Mouse (Mus musculus) Patski (cell line): ENCODE measurements around the gene Timp3. TPM values are rescaled to one million over a fixed set of nuclear protein-coding genes. Genes with fewer than 3 reads are reported as not detected.

Experiments used
- ATAC-seq: fragments of 100-300 bp; one replicate; pipeline ENCODE4 v1.8.0; 2021
- CTCF ChIA-PET: fragments of 350-600 bp; sonication (Branson Sonifier 250); formaldehyde crosslinking; loops from one replicate; lab custom pipeline; 2022; ENCODE audit warnings: inconsistent platforms; lab: Charles Lee
- POLR2A ChIA-PET: fragments of 350-600 bp; sonication (Branson Sonifier 250); formaldehyde crosslinking; loops from one replicate; lab custom pipeline; 2022; ENCODE audit warnings: antibody characterized with exemption, inconsistent platforms; lab: Charles Lee
- DNase-seq: peaks from one replicate; pipeline ENCODE4 v3.0.0-alpha.2; 2011; ENCODE audit warnings: low read depth, low spot score
- H3K27me3 ChIP-seq: fragments of 371-371 bp; one replicate; pipeline ENCODE4 v1.5.1; 2021
- CTCF ChIP-seq: fragments of 100-300 bp; IDR thresholded peaks from one replicate; pipeline ENCODE4 v1.5.1; 2021
- in situ Hi-C: fragments of 300-500 bp; cut with MboI; formaldehyde crosslinking; loops from 3 replicates; pipeline ENCODE4 v1.11.1; 2018; ENCODE audit warnings: low pct_unique_long_range_greater_than_20kb, mixed read lengths
- polyA plus RNA-seq: library from polyadenylated mRNA; unstranded; gene quantifications from one replicate; pipeline ENCODE4 v1.2.3, GENCODE M21; 2021

Gene Timp3
- polyA plus RNA-seq, 1 experiment from 2014 or later, result 554 TPM

- ATAC-seq (no peak), DNase-seq (no peak)
- no peaks in the 10 kb centered on the region for H3K27me3 ChIP-seq
- no peak for TF ChIP-seq CTCF
- ChIA-PET POLR2A (no interaction called here), CTCF (no interaction called here)
- in situ Hi-C loops, result no loop called here
These were observed 88.6 kb downstream of the Timp3 start for GRCm38 (mm10) chr10:86388803-86389202.

- ChIA-PET POLR2A (no interaction called here), CTCF (interaction anchor here (0.7 kb wide), 1 partner anchor 36 kb away, joined by 3 read pairs; no protein-coding TSS in a partner anchor)
- no peak for ATAC-seq
- in situ Hi-C loops, result no loop called here
- no peak for DNase-seq
- TF ChIP-seq CTCF, result no peak
- H3K27me3 ChIP-seq, result no peaks in the 10 kb centered on the region
These were observed 89.2 kb downstream of the Timp3 start for GRCm38 (mm10) chr10:86389357-86389756.

DNA sequence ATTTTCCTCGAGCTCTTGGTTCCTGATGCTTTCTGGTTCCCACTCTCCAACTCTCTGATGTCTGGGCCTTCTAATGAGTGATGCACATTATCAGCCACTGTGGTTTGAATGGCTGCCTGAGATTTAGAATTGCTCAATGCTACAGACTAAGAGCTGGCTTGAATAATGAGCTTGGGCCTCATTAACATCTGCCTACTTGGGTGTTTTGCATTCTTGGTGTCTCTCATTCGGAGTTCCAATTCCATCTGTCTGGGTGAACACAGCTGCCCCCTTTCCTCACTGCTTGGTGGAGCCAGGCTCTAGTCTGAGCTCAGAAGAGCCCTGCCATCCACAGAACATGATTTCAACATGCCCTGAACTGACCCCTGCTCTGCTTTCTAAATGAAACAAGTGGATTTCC, 89.7 kb downstream of the Timp3 start:
- no peak for TF ChIP-seq CTCF
- POLR2A ChIA-PET, result no interaction called here
- CTCF ChIA-PET, result interaction anchor here (0.7 kb wide), 1 partner anchor 36 kb away, joined by 3 read pairs; no protein-coding TSS in a partner anchor
- in situ Hi-C loops, result no loop called here
- no peaks in the 10 kb centered on the region for H3K27me3 ChIP-seq
- peak; percentile 87 for ATAC-seq
- DNase-seq, result peak; percentile 15

DNA sequence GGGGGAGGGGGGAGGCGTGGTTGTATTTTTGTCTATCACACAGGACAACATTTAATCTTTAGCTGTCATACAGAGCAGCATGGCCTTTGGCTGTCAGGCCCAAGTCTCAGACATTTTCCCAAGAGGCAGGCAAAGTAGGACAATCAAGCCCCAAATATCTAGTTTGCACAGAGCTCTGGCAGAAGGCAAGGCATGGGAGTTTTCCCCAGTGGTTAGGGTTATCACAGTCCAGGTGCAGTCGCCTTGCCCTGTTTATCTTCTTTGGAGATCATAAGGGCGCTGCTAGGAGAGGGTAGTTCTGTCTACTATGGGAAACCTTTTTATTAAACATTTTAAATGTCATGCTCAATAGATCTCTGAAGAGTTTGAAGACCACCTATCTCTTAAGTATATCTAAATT, 92.2 kb downstream of the Timp3 start:
- TF ChIP-seq CTCF, result no peak
- ChIA-PET CTCF (interaction anchor here (1.3 kb wide), 1 partner anchor 9 kb away, joined by 3 read pairs; no protein-coding TSS in a partner anchor), POLR2A (no interaction called here)
- no peak for DNase-seq
- ATAC-seq, result no peak
- in situ Hi-C loops, result no loop called here
- H3K27me3 ChIP-seq, result no peaks in the 10 kb centered on the region

GRCm38 (mm10) chr10:86397577-86398346, 97.6 kb downstream of the Timp3 start:
- CTCF ChIA-PET, result no interaction called here
- no peaks in the 10 kb centered on the region for H3K27me3 ChIP-seq
- in situ Hi-C loops, result no loop called here
- TF ChIP-seq CTCF, result no peak
- POLR2A ChIA-PET, result interaction anchor here (0.7 kb wide), 1 partner anchor 357 kb away, joined by 3 read pairs; no protein-coding TSS in a partner anchor
- no peak for ATAC-seq
- no peak for DNase-seq

- in situ Hi-C loops, result no loop called here
- TF ChIP-seq CTCF, result no peak
- ATAC-seq (no peak), DNase-seq (no peak)
- H3K27me3 ChIP-seq, result no peaks in the 10 kb centered on the region
- POLR2A ChIA-PET, result interaction anchor here (0.7 kb wide), 1 partner anchor 358 kb away, joined by 3 read pairs; no protein-coding TSS in a partner anchor
- CTCF ChIA-PET, result no interaction called here
These were observed 98.2 kb downstream of the Timp3 start for GRCm38 (mm10) chr10:86398347-86398720.

Other genes starting within 250 kb of the Timp3 start
- gene Syn3, start 198.5 kb downstream of the Timp3 start, polyA plus RNA-seq, result 2.1 TPM